Comparison of ENCODE assay signal across 8 mouse cellular contexts in the genomic region with DNA sequence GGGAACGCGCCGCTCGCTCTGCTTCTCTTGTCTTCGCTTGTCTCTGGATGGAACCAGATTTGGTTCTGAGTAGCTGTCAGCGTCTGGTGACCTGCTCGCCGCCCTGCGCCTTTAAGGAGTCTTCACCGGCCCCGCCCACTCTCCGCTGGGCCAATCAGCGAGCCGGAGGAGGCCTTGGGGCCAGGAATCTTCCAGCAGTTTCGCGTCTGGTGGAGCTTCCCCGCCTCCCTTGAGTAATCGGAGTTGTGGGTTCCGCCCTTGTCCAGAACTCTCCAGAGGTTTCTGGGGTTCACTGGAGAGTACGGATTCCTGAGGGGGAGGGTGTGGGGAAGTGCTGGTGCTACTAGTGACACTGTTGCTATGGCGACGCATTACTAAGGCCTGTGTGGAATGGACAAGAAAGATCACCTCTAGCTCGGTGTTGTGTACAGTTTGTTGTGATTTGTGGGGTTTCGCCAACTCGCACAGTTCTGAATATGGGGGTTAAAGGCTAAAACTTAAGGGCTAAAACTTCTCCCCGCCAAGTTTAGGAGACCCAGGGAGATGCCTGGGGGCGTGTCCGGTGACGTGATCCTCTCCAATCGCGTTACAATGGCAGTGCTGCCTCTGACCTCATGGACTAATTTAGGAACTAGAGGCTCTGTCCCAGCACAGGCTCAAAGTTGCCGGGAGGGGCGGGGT. TPM values are rescaled to one million over a fixed set of nuclear protein-coding genes. Genes with fewer than 3 reads are reported as not detected.
DNase-seq lines count a peak whose midpoint lies in the region; ATAC-seq lines count a peak whose summit lies in the region.
"Not testable (repeated sequence)": the region's sequence is repeated elsewhere in the genome, so short reads cannot be mapped to it uniquely, and the experiment has no call there.

A gene (minus strand): TSS at position 88 of the 681 bp plus-strand sequence.
A gene (plus strand): TSS at position 635 of the 681 bp plus-strand sequence.

- H3K4me3 ChIP-seq in hindbrain, embryonic 15.5 days: peak within 1 kb of the TSS; percentile 45
- peak within 1 kb of the TSS; percentile 53 for H3K4me3 ChIP-seq in lung, embryonic 16.5 days (ENCODE audit: low read length)
- peak within 1 kb of the TSS; percentile 44 for H3K4me3 ChIP-seq in neural tube, embryonic 15.5 days (replicated peaks)

- peak; percentile 93 for DNase-seq in ZHBTc4 (ENCODE audit: low read depth, low spot score)
- DNase-seq in embryo, embryonic 10.5 days (ENCODE audit: low spot score): peak; percentile 87
- peak; percentile 79 to 82 for DNase-seq in gastrocnemius, adult 8-10 months (ENCODE audit: low spot score in 2 of 2)
- DNase-seq in layer of hippocampus, postnatal 25 days (ENCODE audit: extremely low spot score in 1 of 2, low spot score in 1 of 2): peak; percentile 49 to 53
- peak; percentile 80 for DNase-seq in testis, postnatal 10 days (ENCODE audit: low spot score)

- peak within 1 kb of the TSS; percentile 80 for H3K4me2 ChIP-seq in hindbrain, embryonic 15.5 days
- peak within 1 kb of the TSS; percentile 82 for H3K4me2 ChIP-seq in lung, embryonic 16.5 days (ENCODE audit: low read depth, low read length)
- H3K4me2 ChIP-seq in neural tube, embryonic 15.5 days: peak within 1 kb of the TSS; percentile 80

- H3K36me3 ChIP-seq in hindbrain, embryonic 15.5 days; lung, embryonic 16.5 days (ENCODE audit: control insufficient read depth, insufficient read depth, low read length); neural tube, embryonic 15.5 days: not testable (repeated sequence)

- H3K27ac ChIP-seq in hindbrain, embryonic 15.5 days (replicated peaks); neural tube, embryonic 15.5 days (replicated peaks): not testable (repeated sequence)
- H3K27ac ChIP-seq in lung, embryonic 16.5 days (ENCODE audit: low read length): peak within 1 kb of the TSS; percentile 63

- H3K27me3 ChIP-seq in hindbrain, embryonic 15.5 days: peaks cover 27% of the 10 kb centered on the region
- H3K27me3 ChIP-seq in lung, embryonic 16.5 days (ENCODE audit: control insufficient read depth, insufficient read depth, low read depth, low read length): peaks cover 27% of the 10 kb centered on the region
- H3K27me3 ChIP-seq in neural tube, embryonic 15.5 days (replicated peaks): peaks cover 27% of the 10 kb centered on the region

- WGBS in hindbrain, embryonic 15.5 days: under 1% methylated on average over 31 of the region's 33 CpGs
- under 1% methylated on average over 29 of the region's 33 CpGs for WGBS in lung, embryonic 16.5 days
- WGBS in neural tube, embryonic 15.5 days: under 1% methylated on average over 31 of the region's 33 CpGs

- 0 out of 2 replicates have a peak within 1 kb of the TSS, but pooled peaks have one; percentile 28 for H3K9ac ChIP-seq in hindbrain, embryonic 15.5 days
- peak within 1 kb of the TSS; percentile 35; the same call in 1 of the 2 replicates for H3K9ac ChIP-seq in lung, embryonic 16.5 days (ENCODE audit: low read length)
- peak within 1 kb of the TSS; percentile 26 for H3K9ac ChIP-seq in neural tube, embryonic 15.5 days (replicated peaks)

- not testable (repeated sequence) for H3K9me3 ChIP-seq in hindbrain, embryonic 15.5 days; lung, embryonic 16.5 days (ENCODE audit: control insufficient read depth, low read length); neural tube, embryonic 15.5 days (replicated peaks)

- not testable (repeated sequence) for H3K4me1 ChIP-seq in hindbrain, embryonic 15.5 days (replicated peaks); lung, embryonic 16.5 days (replicated peaks; ENCODE audit: control insufficient read depth, insufficient read depth, low read length); neural tube, embryonic 15.5 days

- ATAC-seq in hindbrain, embryonic 15.5 days (ENCODE audit: low FRiP score, low read depth): peak; percentile 95
- peak; percentile 97 for ATAC-seq in lung, embryonic 16.5 days (ENCODE audit: low read depth)
- peak; percentile 94 for ATAC-seq in neural tube, embryonic 15.5 days (ENCODE audit: low FRiP score)

RNA-seq across cellular contexts. Expression of the first gene that starts in this region (rescaled TPM):
- 10 to 100 TPM in 1 of 4 experiments, 1 to 10 TPM in 3; 4.2 to 17.8 (median 5.3) TPM for total RNA-seq in gastrocnemius, adult 8-10 months (2022)
- 12.0 and 13.1 TPM in 2 replicates for polyA plus RNA-seq in hindbrain, embryonic 15.5 days (2015; fragmentation: Nextera tagmentation; extraction: Ambion mirVana)
- 10 to 100 TPM; 14.9 to 17.9 TPM for total RNA-seq in layer of hippocampus, postnatal 25 days (2021)
- polyA plus RNA-seq in lung, embryonic 16.5 days (2015; fragmentation: Nextera tagmentation; extraction: Ambion mirVana): 4.4 and 4.8 TPM in 2 replicates
- polyA plus RNA-seq in neural tube, embryonic 15.5 days (2015; fragmentation: Nextera tagmentation; extraction: Ambion mirVana): 12.8 and 13.2 TPM in 2 replicates

RNA-seq across cellular contexts. Expression of the second gene that starts in this region (rescaled TPM):
- 10 to 100 TPM; 19.4 to 26.1 (median 20.2) TPM for total RNA-seq in gastrocnemius, adult 8-10 months (2022)
- polyA plus RNA-seq in hindbrain, embryonic 15.5 days (2015; fragmentation: Nextera tagmentation; extraction: Ambion mirVana): 1.3 and 1.8 TPM in 2 replicates
- total RNA-seq in layer of hippocampus, postnatal 25 days (2021): under 1 TPM; 0.22 to 0.31 TPM
- polyA plus RNA-seq in lung, embryonic 16.5 days (2015; fragmentation: Nextera tagmentation; extraction: Ambion mirVana): 0.55 and 0.65 TPM in 2 replicates
- polyA plus RNA-seq in neural tube, embryonic 15.5 days (2015; fragmentation: Nextera tagmentation; extraction: Ambion mirVana): 1.4 and 1.5 TPM in 2 replicates

Comparison
In these comparisons a context has a peak if more than half of its experiments do, and no peak if none do; other contexts are left out.
1. RNA of the second gene that starts in this region (total RNA-seq): 19.4 to 26.1 TPM in gastrocnemius, adult 8-10 months; 0.22 to 0.31 TPM in layer of hippocampus, postnatal 25 days; every median in the first group is over 10 times any median in the second.
2. Peak in every context shown above with its lines, with median percentiles within 50 percentile points of each other: DNase-seq, ATAC-seq, H3K4me2 ChIP-seq, H3K4me3 ChIP-seq and H3K9ac ChIP-seq.